Mouse (Mus musculus) thymus, postnatal 0 days (tissue): Measurements from ENCODE around the gene Tgfbr3. TPM values are rescaled to one million over a fixed set of nuclear protein-coding genes. Genes with fewer than 3 reads are reported as not detected.

Experiments used
- DNase-seq: peaks from one replicate; pipeline ENCODE4 v3.0.0-alpha.2; 2015; ENCODE audit warnings: low spot score
- polyA plus RNA-seq: library from polyadenylated mRNA; unstranded; fragments of >200 nt; fragmentation: Nextera tagmentation; extraction: Ambion mirVana; gene quantifications from 2 replicates; pipeline ENCODE4 v1.2.1, GENCODE M21; 2015

The Tgfbr3 gene
- polyA plus RNA-seq, 1 experiment from 2014 or later, result 11.5 TPM

DNA sequence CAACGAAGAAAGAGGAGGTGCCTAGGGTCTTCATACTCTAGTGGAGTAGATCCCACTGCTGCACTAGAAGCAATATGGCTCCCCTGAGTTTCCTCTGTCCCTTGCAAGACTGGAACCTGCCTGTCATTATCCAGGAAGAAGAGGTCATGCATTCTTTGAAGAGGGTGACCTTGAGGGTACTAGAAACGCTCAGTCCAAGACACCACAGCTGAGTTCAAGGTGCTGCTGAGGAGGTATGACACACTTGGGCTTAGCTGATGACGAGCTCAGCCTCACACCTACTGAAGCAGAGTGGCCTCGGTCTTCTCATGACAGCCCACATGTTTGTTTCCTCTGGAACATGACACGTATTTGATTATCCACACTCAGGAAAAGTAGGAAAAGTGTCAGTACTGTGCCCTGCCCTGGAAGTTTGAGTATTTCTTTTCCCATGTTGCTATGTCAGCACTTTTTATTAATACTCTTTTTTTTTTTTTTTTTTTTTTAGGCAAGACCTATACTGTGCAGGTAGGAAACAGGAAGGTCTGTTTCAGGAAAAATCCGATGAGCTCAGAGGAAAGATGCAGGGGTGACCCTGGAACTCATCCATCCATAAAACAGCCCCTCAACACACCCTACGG, 176.7 kb downstream of the Tgfbr3 start:
- DNase-seq, result no peak

DNA sequence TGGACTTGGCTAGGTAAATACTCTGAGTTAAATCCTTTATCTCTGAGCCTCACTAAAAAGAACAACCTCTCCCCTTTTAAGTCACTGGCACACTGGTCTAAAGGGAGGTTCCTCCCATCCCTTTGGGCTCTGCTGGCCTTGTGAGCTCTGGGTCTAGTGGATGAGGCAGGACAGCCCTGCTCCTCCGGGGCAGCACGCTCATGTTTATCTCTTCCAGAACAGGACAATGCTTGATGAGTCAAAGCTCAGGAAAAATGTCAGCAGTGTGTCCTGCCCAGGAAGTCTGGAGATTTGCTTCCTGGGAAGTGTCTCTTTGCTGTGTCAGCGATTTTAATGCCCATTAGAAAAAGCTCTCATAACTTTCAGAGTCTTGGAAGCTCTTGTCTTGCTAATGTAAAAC, 177.6 kb downstream of the Tgfbr3 start:
- no peak for DNase-seq

DNA sequence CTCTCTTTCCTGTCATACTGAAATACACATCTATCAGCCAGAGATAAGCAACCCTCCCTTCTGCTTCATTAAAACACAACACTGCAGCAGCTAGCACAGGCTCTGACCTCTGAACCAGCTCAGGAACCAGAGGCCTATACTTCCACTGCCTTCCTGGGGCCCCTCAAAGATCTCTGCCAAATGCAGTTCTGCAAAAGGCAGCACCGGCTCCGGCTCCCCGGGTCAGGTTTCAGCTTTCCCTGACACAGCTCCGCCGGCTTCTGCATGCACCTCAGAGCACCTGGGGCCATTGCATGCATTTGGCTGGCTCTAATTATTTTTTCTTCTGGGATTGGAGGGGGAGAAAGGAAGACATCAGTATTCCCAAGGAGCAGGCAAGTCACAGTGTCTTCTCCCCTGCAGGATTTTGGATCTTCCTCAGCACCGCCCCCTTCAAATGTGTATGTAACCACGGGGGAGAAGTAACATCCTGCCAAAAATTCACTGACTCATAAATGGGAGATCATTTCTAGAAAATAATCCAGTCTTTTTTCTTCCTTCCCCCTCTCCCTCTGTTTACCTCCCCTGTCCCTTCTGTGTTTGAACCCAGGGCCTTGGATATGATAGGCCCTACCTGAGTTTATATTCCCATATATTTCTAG, 178.4 kb downstream of the Tgfbr3 start:
- no peak for DNase-seq

DNA sequence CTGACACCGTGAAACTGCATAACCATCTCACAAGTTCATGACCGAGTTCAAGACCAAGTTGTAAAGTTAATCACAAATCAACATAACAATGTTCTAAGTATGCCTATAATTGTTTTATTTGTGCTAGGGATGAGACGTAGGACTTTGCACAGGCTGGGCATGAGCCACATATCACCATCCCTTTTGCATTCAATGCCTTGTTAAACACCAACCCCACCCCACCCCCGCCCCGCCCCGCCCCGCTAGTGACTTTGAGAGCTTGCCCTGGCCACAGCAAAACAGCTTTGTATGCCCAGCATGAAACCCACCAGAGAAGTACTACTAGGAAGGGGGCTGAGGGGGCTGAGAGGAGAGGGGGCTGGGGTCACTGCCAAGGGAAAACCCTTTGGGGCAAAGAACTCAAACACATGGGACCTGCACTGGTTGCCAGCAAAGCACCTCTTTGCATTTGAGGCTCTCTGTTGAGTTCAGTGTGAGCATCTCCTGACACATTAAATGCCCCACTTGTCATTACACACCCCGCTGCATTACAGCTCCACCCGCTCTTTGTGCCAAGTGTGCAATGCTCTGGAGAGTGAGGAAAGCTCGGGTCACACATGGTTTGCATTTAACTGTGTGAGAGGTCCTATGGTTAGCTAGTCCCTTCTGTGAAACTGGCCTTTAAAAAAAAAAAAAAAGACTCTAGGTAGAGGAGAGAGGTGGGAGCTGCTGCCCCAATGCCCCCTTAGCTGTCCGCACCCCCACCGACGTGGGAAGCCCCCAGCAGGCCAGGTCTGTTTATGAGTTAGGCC, 179.1 kb downstream of the Tgfbr3 start:
- DNase-seq, result no peak

DNA sequence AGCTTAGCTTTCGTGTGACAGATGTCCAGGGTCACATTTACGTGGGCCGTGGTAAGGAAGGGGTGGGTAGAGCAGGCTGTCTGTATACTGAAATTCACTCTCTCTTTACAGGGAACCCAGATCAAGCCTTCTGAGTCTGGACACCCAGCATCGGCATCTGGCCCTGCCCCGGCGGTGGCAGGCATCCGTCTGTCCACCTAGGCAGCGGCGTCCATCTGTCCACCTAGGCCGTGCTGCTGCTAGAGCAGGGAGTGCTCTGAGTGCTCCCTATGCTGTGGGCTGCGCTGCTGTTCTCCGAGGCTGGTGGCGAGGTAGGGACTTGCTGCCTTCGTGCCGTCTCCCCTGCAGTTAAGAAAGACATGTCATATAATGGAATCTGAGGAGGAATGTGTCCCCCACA, 180.0 kb downstream of the Tgfbr3 start:
- no peak for DNase-seq

DNA sequence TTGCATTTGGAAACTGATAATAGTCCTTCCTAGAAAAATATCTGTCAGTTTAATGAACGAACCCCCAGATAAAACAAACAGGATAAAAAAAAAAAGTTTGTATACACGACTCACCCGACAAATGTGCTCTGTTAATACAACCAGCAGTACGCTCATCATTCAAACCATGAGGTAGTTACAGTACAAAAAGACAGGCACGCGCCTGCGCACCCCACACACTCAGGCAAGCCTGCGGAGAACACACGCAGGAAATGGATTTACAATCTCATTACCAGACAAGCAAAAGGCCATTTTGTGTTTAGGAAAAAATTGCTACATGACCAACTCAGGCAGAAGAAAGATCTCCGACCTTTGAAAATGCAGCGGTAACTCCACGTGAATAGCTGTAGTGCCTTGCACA, 182.6 kb downstream of the Tgfbr3 start:
- no peak for DNase-seq

DNA sequence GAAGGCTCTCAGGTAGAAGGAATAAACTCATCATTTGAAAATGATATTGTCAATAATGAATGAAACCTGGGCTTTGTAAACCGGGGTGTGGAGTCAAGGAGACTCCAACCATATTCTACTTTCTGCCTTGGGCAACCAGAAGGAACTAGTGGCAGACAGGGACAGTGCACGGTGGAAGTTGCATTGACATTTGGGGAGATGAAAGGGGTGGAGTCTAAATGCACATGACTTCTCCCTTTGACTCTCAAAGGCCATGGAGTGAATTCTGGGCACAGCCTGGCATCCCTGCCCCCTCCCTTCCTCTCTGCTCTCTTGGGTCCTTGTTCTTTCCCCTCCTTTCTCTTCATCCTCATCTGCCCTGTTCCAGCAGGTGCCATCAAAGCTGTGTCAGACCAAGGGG, 183.3 kb downstream of the Tgfbr3 start:
- DNase-seq, result no peak

DNA sequence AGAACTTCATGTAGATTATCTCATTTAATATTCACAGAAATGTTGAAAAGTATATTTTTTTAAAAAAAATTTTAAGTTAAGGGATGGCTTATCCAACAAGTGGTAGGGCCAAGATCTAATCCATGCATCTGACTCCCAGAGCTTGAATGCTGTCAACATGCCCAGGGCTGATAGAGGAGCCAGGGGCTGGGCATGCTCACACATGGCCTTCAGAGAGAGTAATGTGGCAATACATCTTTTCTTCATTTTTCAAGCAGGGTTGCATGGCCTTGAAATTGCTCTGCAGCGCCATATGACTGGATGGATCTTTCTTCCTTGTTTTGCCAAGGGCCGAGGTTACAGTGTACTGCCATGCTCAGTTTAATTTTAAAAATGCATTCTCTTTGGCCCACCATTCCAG, 185.8 kb downstream of the Tgfbr3 start:
- no peak for DNase-seq

DNA sequence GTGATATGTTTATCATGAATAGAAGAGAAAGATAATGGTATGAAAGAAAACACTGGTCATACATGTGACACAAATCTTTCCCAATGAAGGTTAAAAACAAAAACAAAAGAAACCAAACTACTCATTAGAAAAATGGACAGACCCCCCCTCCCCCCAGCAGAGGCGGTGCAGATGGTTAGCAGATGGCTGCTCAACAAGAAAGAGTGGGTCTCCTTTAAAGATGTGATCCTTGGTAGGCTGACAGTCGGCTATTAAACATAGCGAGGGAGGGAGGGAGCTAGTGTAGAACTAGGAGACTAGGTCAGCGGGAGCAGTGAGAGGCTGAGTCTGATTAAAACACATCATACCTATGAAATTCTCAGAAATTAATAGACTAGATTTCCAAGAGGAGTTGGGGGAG, 186.5 kb downstream of the Tgfbr3 start:
- DNase-seq, result no peak

DNA sequence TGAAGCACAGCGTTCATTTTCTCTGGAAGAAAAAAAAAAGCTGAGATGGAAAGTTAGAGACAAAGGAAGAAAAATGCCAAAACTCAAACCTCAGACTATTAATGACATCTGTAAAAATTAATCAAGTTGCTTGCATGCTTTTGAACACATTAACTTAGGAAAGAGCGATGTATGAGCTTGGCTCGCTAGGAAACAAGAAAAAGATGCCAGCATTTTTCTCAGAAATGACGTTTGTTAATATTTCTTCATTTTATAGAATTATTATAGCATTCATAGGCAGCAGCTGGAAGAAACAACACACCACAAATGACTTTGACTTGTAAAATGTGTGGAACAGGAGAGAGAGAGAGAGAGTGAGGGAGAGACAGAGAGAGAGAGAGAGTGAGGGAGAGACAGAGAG, 187.7 kb downstream of the Tgfbr3 start:
- DNase-seq, result no peak

DNA sequence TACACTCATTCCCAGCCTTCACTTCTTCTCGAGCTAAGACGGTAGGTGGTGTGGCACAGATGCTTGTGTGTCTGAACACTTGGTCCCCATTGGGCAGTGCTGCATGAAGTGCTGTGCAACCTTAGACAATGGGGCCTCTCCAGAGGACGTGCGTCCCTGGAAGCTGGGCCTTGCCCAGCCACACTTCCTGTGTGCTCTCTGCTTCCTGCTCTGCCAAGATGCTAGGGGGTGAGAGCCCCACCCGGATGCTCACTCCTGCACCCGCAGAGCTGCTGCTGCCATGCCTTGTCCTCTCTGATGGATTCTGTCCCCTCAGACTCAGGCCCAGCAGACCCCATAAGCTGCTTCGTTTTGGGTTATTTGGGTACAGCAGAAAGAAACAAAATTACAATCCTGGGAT, 188.3 kb downstream of the Tgfbr3 start:
- DNase-seq, result peak; percentile 46

DNA sequence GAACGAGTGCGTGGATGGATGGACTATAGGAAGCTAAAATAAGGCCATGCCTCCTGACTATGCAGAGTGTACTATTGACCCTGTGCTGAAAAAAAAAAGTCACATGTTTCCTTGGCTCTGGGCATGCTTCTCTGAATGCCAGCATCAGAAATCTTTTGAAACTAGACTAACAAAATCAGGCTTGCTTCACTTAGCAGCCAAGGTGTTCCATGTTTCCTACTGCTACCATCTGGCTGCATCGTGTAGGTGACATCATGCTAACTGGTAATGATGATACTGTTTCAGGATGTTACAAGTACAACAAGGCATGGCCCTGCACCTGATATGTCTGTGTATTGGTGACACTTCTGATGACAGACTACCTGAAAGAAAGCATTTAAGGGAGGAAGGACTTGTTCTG, 189.8 kb downstream of the Tgfbr3 start:
- DNase-seq, result no peak

DNA sequence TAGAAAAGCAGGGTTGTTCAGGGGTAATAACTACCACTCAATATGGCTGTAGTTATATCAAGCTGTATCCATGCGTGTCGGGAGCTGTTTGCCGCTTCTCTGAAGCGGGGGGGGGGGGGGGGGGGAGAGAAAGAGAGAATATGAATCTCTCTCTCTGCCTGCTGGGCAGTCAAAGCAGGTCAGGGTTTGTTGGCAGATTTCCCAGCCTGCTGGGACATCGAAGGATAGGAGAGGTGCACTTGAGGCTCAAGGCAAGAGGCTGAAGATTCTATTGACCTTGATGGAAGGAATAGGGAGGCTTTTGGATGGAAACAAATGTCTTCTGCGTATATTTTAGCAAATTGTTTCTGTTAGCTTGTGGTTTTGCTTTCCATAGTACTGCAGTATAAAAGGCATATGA, 190.4 kb downstream of the Tgfbr3 start:
- DNase-seq, result no peak

DNA sequence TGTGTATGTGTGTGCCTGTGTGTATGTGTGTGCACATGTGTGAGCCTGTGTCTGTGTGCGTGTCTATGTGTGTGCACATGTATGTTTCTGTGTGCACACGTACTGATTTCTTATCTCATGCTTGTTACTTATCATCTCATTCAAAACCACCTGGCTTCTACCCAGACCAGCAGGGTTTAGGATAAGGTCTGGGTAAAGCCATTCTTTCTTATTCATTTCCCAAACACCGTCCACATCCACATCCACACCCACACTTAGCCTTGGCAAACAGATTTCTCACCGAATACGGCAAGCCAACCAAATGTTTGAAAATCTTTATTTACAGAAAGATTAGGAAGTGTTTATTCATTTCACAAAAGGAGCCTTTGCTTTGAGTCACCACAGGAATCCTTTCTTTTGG, 191.4 kb downstream of the Tgfbr3 start:
- no peak for DNase-seq

DNA sequence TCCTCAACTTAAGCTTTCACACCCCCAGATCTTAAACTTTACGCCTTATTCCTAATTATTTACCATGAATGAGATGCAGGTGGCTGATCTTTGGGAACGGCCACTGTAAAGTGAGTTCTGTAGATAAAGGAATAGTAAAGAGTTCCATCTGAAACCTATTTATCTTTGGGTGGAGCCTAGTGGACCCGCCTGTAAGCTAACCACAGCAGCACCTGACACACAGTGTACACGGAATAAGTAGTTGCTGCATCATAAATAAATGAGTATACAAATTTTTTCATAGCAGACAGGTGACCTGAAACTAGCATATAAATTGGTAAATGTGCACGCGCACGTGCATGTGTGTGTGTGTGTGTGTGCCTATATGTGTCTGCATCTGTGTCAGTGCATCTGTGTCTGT, 192.1 kb downstream of the Tgfbr3 start:
- DNase-seq, result no peak

DNA sequence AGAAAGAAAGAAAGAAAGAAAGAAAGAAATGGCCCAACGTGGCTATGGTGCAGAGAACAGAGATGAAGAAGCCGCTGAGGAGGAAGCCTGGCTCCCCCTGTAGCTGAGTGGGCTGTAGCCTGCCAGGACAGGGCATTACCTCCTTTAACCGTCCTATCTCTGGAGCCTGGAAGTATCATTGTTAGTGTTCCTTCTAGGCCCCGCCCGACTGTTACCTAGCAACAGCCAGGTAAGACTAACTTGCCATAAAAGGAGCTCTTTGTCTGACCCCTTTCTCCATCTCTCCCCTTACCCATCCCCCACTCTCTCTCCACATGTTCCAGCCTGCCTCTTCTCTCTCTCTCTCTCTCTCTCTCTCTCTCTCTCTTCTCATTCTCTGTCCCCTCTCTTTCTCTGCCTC, 195.2 kb downstream of the Tgfbr3 start:
- DNase-seq, result no peak

DNA sequence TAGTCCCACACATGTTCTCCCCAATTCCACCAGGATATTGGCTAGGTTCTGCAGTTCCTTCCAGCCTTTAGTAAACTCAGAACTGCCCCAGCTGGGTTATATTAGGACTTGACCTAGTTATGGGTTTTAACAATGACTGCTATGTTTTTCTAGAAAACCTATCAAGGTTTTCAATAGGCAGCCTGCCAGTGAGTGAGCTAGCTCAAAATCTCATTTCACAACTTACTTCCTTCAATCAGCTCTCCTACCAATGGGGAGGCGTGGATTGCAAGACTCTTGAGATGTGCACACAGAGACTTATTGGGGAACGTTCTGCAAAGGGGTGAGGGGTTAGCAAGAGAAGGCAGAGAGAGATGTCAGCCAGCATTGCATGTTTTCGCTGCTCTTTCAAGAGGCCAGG, 196.2 kb downstream of the Tgfbr3 start:
- no peak for DNase-seq

DNA sequence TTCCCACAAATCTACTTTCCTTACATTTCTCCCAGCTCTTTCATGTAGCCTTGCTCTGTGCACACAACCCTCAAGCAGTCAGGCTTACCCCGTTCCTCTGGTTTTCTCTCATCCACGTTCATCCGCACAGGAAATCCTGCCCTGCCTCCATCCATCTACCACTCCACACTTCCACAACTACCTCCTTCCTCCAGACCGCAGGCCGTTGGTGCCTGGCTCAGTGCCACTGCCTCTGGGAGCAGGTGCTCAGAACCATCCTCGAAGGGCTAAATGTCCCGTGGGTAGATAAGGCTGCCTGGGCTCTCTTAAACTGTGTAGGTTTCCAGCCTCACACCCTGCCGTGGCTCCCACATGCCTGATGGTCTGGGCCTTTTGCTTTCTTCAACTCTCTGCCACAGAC, 197.3 kb downstream of the Tgfbr3 start:
- peak; percentile 14 for DNase-seq

DNA sequence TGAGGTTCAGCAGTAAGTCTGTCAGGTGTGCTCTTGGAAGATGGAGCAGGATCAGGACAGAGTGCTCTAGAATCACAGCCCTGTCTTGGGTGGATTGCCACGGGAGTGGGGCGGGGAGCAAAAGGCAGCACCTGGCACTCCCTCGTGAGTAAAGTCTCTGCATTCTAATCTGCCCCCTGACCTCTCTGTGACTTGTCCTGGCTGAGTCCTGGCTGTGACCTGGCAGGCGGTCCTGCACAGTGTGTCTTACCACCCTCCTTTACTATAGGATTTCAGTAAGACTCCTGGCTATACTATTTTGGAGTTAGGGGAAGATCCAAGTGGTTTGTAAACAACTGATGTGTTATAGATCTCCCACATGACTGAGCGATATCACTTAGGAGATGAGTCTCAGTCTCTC, 199.5 kb downstream of the Tgfbr3 start:
- DNase-seq, result no peak

DNA sequence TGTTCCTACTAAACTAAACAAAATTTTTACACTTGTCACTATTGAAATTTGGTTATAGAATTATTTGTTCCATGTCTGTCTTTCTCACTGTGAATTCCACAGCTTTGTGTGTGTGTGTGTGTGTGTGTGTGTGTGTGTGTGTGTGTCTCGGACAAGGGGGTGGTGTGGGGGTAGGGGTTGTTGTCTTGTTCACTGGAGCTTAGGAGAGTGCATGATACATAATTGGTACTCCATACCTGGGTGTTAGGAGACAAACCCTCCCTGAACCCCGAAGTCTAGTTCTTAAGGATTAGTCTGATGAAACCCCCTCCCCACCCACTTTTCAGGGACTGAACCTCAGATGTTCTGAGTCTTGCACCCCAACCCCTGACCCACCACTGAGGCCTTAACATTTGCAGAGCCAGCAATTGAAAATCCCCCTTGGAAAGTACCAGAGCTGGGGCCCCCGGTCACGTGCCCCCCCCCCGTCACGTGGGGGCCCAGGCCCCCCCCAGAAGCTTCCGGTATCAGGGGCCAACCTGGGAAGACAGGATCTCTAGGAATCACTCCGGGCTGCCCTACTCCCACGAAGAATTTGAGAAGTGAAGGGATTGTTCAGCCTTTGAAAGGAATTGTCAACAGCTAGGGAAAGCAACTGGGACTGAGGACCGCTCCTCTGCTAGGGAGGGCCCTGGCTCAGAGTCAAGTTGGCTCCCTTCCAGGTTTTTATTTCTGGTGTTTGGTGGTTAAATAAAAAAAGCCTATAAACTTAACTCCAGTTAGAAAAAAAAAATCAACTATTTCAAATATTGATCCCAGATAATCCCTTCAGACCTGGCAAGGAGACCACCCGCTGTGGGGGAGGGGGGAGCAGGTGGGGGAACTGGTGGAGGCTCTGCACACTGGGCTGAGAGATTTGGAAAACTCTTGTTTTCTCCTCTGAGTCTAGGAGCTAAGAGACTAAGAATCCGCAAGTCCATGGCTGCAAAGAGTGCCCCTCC, 201.3 kb downstream of the Tgfbr3 start:
- no peak for DNase-seq

DNA sequence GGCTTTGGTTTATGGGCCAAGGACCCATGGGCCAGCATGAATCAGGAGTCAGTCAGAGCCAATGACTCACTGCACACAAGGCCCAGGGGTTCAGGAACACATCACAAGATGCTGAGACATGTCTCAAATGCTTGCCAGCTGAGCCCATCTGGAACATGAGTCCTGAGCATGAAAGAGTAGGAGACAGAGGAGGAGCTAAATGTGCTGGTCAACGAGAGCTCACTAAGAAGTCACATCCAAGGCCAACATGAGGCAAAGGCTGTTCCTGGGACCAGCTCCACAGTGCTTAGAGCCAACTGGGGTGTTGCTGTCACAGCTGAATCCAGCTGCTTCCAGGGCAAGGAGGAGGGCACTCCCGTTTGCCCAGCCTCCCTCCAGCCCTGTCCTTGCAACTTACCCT, 202.1 kb downstream of the Tgfbr3 start:
- no peak for DNase-seq

DNA sequence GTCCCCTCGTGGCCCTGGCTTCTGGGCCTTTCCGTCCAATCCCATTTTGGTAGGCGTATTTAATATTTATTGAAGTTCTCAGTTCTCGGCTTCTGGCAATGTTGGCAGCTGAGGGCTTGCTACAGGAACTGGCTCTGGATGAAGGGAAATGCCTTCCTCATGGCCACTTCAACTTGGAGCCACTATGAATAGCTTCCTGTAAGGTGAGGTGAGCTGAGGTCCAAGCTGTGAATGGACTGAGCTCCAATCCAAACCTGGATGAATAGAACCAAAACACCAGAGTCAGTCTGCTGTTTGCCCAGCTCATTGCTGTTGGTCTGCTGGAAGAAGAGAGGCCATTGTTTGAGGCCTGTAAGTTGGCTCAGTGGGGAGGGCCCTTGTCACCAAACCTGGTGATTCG, 203.3 kb downstream of the Tgfbr3 start:
- no peak for DNase-seq
